Mouse (Mus musculus) heart, adult 2 months (tissue): ENCODE measurements around the gene Prss32.
A peak's percentile ranks its signal among the peaks of the same experiment; 100 is the strongest.

Source experiments
- CTCF ChIP-seq: fragments of 200-600 bp; IDR thresholded peaks from 2 replicates; pipeline ENCODE4 v1.8.1; 2022; ENCODE audit warnings: antibody characterized with exemption, mild to moderate bottlenecking, moderate library complexity
- POLR2A ChIP-seq: fragments of 200-500 bp; IDR thresholded peaks from 2 replicates; pipeline ENCODE4 v1.6.1; 2011; ENCODE audit warnings: mild to moderate bottlenecking, low read depth, low read length, control low read depth; ENCODE audit not compliant: insufficient read depth

GRCm38 (mm10) chr17:23841145-23841544, 2.5 kb upstream of the Prss32 start:
- TF ChIP-seq CTCF (peak; percentile 94), POLR2A (no peak)
